Mouse (Mus musculus): Measurements from ENCODE around the gene Dnajb14.
"Not testable (repeated sequence)": the region's sequence is repeated elsewhere in the genome, so short reads cannot be mapped to it uniquely, and the experiment has no call there.

Dnajb14 gene

DNA sequence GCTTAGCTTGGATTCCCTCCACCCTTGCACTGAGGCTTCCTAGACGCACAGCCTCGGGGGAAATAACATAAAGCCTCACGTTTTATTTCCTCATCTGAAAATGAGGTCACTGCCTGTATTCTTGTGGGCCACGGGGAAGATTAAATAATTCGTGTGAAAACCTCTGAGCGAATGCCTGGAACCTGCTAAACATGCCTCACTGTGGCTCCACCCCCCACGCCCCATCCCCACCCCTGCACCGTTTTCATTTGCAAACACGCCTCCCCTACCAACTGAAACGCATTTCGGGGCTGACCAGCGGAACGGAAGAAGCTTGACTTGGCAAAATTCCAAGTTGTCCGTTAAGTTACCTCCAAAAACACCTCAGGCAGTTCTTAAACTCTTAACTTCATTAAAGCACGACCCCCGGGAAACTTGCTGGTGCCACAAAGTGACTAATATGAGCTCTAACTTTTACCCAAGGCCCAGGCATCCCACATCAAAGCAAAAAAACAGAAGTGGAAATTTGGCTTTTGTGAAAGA lies 88.1 kb downstream of the Dnajb14 start:
- DNase-seq: no peak

DNA sequence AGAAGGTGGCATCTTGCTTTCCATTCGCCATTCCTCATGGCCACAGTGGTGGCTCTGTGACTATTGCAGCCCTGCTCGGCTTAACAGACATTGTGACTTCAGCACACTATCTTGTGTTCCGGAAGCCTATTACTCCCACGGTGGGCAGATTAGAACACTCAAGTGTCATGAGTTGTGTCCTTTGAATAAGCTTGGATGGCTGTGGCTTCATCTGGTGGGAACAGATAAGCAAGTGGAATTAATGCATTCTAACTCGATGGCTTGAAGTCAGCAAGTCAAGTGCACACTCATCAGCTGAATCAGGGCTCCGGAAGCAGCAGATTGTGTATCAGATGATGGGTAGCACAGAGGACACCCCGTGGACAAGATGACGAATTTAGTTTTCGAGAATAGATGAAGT lies 90.4 kb downstream of the Dnajb14 start:
- DNase-seq: no peak

DNA sequence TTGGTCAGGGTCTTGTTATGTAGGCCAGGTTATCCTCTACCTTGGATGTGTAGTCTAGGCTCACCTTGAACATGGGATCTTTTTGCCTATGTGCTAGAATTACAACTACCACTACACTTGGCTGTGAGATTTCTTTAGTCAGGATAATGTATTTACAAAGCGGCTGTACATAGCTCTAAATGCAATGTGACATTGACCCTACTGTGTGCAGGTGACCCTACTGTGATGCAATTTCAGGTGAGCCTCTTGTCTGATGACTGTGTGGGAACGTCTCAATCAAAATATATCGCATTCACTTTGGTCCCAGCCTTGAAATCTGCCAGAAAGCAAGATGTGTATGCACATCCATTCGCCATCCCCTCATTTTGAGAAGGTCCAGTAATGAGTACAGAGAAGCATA lies 90.9 kb downstream of the Dnajb14 start:
- DNase-seq: no peak

DNA sequence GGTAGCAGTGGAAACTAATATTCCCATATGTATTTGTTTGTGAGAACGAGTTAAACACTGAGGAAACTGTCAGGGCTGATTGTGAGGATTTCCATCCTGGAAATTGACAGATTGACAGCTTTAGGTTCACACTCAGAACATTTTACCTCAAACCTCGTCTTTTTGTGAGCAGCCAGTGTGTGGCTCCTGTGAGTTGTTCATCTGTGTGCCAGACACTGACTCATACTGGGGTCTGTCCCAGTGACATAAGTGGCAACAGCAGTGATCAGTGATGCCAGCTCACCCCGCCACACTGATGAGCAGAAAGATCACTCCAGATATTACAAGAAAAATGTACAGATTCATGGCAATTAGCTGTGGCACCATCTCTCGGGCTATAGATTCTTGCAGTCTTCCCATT lies 92.0 kb downstream of the Dnajb14 start:
- no peak for DNase-seq

DNA sequence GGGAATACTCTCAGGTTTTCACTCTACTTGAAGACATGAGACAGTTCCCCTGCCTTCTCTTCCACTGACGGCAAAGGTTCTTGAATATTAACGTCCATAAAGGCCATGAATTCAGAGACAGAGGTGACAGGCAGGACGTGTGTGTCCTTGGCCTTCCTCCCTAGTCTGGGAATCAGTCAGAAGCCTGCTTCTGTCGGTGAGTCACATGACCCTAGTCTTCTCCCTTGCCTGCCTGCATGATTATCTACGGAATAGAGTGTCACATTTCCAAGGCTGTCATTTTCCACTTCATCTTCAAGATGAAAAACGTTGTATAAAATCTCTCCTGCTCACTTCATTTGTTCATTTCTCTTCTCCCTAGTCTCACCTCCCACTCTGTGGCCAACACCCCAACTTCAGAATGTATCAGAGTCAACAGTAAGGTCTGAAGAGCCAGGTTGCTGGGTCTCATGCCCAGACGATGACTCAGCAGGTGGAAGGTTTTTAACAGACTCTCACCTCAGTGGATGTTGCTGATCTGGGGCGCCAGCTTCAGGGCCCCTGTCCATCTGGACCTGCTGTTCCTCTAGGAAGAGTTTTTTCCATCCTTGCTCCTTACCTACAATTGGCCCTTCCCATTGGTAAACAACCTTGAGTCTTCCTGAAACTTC lies 94.4 kb downstream of the Dnajb14 start:
- no peak for DNase-seq

DNA sequence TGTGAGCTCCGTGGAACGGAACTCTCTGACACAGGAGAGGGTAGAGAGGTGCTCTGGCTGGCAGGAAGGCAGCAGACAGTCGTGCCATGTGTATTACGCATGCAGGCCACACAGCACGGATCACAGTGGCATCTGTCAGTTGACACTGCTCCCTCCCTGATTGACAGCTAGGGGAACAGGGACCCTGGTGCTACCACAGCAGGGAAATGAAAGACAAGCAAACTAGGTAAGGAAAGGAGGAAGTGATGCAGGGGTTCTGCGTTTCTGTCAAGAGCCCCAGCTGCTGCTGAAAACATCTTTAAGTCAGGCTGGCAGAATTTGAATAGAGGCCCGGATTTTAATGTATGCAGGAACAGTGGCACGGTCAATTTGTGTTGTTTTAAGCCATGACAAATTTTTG lies 96.0 kb downstream of the Dnajb14 start:
- no peak for DNase-seq

DNA sequence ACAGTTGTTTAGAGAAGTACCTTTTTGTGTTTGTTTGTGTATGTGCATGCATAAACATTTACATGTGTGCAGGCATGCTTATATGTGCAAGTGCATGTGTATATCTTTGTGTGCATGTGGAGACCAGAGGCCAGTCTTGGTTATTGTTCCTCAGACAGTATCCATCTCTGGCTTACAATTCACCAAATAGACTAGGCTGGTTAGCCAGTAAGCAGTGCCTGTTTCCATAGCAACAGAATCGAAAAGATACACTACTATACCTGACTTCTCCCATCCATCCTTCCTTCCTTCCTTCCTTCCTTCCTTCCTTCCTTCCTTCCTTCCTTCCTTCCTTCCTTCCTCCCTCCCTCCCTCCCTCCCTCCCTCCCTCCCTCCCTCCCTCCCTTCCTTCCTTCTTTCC lies 96.5 kb downstream of the Dnajb14 start:
- DNase-seq: not testable (repeated sequence)

Data from kidney, adult 8-10 months (tissue).